9 mouse cellular contexts compared by ENCODE assay signal in the genomic region with DNA sequence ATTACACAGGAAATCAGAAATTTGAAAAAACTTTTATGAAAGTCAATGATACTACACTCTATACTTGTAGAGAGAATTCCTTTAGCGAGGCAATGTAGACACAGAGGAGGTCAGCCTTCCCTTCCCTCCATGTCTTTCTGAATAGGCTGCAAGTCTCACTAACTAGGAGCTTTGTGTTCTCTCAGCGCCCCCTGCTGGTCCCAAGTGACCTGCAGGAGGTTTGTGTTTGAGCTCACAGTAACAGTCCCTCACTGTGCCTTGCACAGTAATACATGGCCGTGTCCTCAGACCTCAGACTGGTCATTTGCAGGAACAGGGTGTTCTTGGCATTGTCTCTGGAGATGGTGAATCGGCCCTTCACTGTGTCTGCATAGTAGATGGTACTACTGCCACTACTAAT.
A peak's percentile ranks its signal among the peaks of the same experiment; 100 is the strongest.
DNase-seq lines count a peak whose midpoint lies in the region; ATAC-seq and TF ChIP-seq lines count a peak whose summit lies in the region.
"Had no signal": no experiment of that assay in that cellular context is flagged by ENCODE, and none has a peak within 500 bp of the region (broad histone marks: within the 10 kb centered on the region; RNA-seq: fewer than 3 reads in every experiment).

No protein-coding gene starts in this region.

- H3K4me2 ChIP-seq in intestine, postnatal 0 days (replicated peaks; ENCODE audit: low read depth), result no peak overlapping the region
- no peak overlapping the region for H3K4me2 ChIP-seq in intestine, embryonic 16.5 days (ENCODE audit: low read depth, low read length)
- no peak overlapping the region for H3K4me2 ChIP-seq in limb, embryonic 11.5 days (ENCODE audit: low read depth, severe bottlenecking)
- no peak overlapping the region for H3K4me2 ChIP-seq in forebrain, postnatal 0 days (ENCODE audit: low read depth)
- no peak overlapping the region for H3K4me2 ChIP-seq in midbrain, embryonic 11.5 days
- H3K4me2 ChIP-seq: neural tube, embryonic 12.5 days had no signal

- 46% methylated on average over 4 of the region's 4 CpGs for WGBS in intestine, postnatal 0 days
- WGBS in intestine, embryonic 16.5 days, result 41% methylated on average over 4 of the region's 4 CpGs
- 50% methylated on average over 4 of the region's 4 CpGs for WGBS in limb, embryonic 11.5 days
- 46% methylated on average over 4 of the region's 4 CpGs for WGBS in forebrain, postnatal 0 days
- 48% methylated on average over 4 of the region's 4 CpGs for WGBS in midbrain, embryonic 11.5 days

- H3K27ac ChIP-seq in intestine, postnatal 0 days (ENCODE audit: low read depth, low read length), result no peak overlapping the region
- no peak overlapping the region for H3K27ac ChIP-seq in intestine, embryonic 16.5 days (ENCODE audit: low read length)
- no peak overlapping the region for H3K27ac ChIP-seq in limb, embryonic 11.5 days (replicated peaks; ENCODE audit: low read depth, low read length)
- no peak overlapping the region for H3K27ac ChIP-seq in forebrain, postnatal 0 days (ENCODE audit: low read depth, low read length)
- H3K27ac ChIP-seq in midbrain, embryonic 11.5 days (ENCODE audit: low read depth, low read length), result no peak overlapping the region
- H3K27ac ChIP-seq: neural tube, embryonic 12.5 days had no signal

- H3K4me1 ChIP-seq in intestine, postnatal 0 days (replicated peaks; ENCODE audit: control insufficient read depth, insufficient read depth, low read length), result no peaks in the 10 kb centered on the region
- H3K4me1 ChIP-seq in intestine, embryonic 16.5 days (ENCODE audit: control insufficient read depth, insufficient read depth, low read length), result no peaks in the 10 kb centered on the region
- H3K4me1 ChIP-seq in limb, embryonic 11.5 days (ENCODE audit: control insufficient read depth, insufficient read depth, low read length), result no peaks in the 10 kb centered on the region
- no peaks in the 10 kb centered on the region for H3K4me1 ChIP-seq in forebrain, postnatal 0 days (ENCODE audit: insufficient read depth)
- no peaks in the 10 kb centered on the region for H3K4me1 ChIP-seq in midbrain, embryonic 11.5 days (ENCODE audit: control insufficient read depth, insufficient read depth, low read length)
- H3K4me1 ChIP-seq: neural tube, embryonic 12.5 days had no signal

- DNase-seq in urinary bladder, postnatal 14 days (ENCODE audit: low spot score), result peak; percentile 7
- no peak for DNase-seq in urinary bladder, adult 2 months (ENCODE audit: low spot score)
- peak; percentile 7 for DNase-seq in c-Kit-positive CD71-positive TER-119-positive erythroid progenitor cells, embryonic 14.5 days (ENCODE audit: low spot score)
- peak; percentile 23 for DNase-seq in limb, embryonic 11.5 days (ENCODE audit: low spot score)
- no peak for DNase-seq in forebrain, postnatal 0 days
- DNase-seq in midbrain, embryonic 11.5 days (ENCODE audit: low spot score, missing footprints), result no peak

- no peak for ATAC-seq in intestine, postnatal 0 days
- no peak for ATAC-seq in intestine, embryonic 16.5 days
- ATAC-seq in limb, embryonic 11.5 days (ENCODE audit: insufficient number of reproducible peaks, low FRiP score, low TSS enrichment, low read depth), result no peak
- ATAC-seq in forebrain, postnatal 0 days, result no peak
- ATAC-seq in midbrain, embryonic 11.5 days (ENCODE audit: low FRiP score), result no peak

- peak; percentile 49 for TF ChIP-seq CTCF in intestine, postnatal 0 days (IDR thresholded peaks at IDR 0.05; ENCODE audit: low read depth)
- TF ChIP-seq CTCF in forebrain, postnatal 0 days (IDR thresholded peaks at IDR 0.05; ENCODE audit: low read depth), result no peak

- H3K27me3 ChIP-seq in intestine, postnatal 0 days (replicated peaks; ENCODE audit: control insufficient read depth, insufficient read depth, low read length), result no peaks in the 10 kb centered on the region
- no peaks in the 10 kb centered on the region for H3K27me3 ChIP-seq in intestine, embryonic 16.5 days (replicated peaks; ENCODE audit: control insufficient read depth, insufficient read depth, low read length)
- H3K27me3 ChIP-seq in limb, embryonic 11.5 days (ENCODE audit: control insufficient read depth, insufficient read depth, low read length), result no peaks in the 10 kb centered on the region
- H3K27me3 ChIP-seq in forebrain, postnatal 0 days (ENCODE audit: insufficient read depth, low read length), result no peaks in the 10 kb centered on the region
- no peaks in the 10 kb centered on the region for H3K27me3 ChIP-seq in midbrain, embryonic 11.5 days (ENCODE audit: control insufficient read depth, insufficient read depth, low read length)
- H3K27me3 ChIP-seq: neural tube, embryonic 12.5 days had no signal

- H3K9ac ChIP-seq in intestine, postnatal 0 days (ENCODE audit: low read depth, low read length), result no peak overlapping the region
- no peak overlapping the region for H3K9ac ChIP-seq in intestine, embryonic 16.5 days (ENCODE audit: low read depth, low read length)
- H3K9ac ChIP-seq in limb, embryonic 11.5 days (ENCODE audit: low read length), result no peak overlapping the region
- H3K9ac ChIP-seq in forebrain, postnatal 0 days, result no peak overlapping the region
- H3K9ac ChIP-seq in midbrain, embryonic 11.5 days (ENCODE audit: low read length), result no peak overlapping the region
- H3K9ac ChIP-seq: neural tube, embryonic 12.5 days had no signal

- H3K36me3 ChIP-seq in intestine, postnatal 0 days (ENCODE audit: control insufficient read depth, insufficient read depth), result no peaks in the 10 kb centered on the region
- H3K36me3 ChIP-seq in intestine, embryonic 16.5 days (ENCODE audit: control insufficient read depth, insufficient read depth, low read length), result no peaks in the 10 kb centered on the region
- H3K36me3 ChIP-seq in limb, embryonic 11.5 days (ENCODE audit: control insufficient read depth, insufficient read depth, low read length), result no peaks in the 10 kb centered on the region
- H3K36me3 ChIP-seq in forebrain, postnatal 0 days (ENCODE audit: insufficient read depth), result no peaks in the 10 kb centered on the region
- H3K36me3 ChIP-seq in midbrain, embryonic 11.5 days (ENCODE audit: control insufficient read depth, insufficient read depth, low read length), result no peaks in the 10 kb centered on the region
- H3K36me3 ChIP-seq: neural tube, embryonic 12.5 days had no signal

- H3K9me3 ChIP-seq in intestine, postnatal 0 days (ENCODE audit: control insufficient read depth), result no peaks in the 10 kb centered on the region
- H3K9me3 ChIP-seq in intestine, embryonic 16.5 days (ENCODE audit: control insufficient read depth, low read length), result no peaks in the 10 kb centered on the region
- H3K9me3 ChIP-seq in limb, embryonic 11.5 days (ENCODE audit: control insufficient read depth, low read length), result peaks cover 3% of the 10 kb centered on the region; the same call in 1 of the 2 replicates
- 0 out of 2 replicates have a peak, but pooled peaks cover 11% of the 10 kb centered on the region for H3K9me3 ChIP-seq in forebrain, postnatal 0 days (ENCODE audit: low read length)
- H3K9me3 ChIP-seq in midbrain, embryonic 11.5 days (ENCODE audit: control insufficient read depth, low read length), result no peaks in the 10 kb centered on the region; the same call in 1 of the 2 replicates

- H3K4me3 ChIP-seq in intestine, postnatal 0 days (ENCODE audit: low read depth, low read length), result no peak overlapping the region
- H3K4me3 ChIP-seq in intestine, embryonic 16.5 days (ENCODE audit: low read length), result no peak overlapping the region
- no peak overlapping the region for H3K4me3 ChIP-seq in limb, embryonic 11.5 days (ENCODE audit: low read depth, low read length)
- H3K4me3 ChIP-seq in forebrain, postnatal 0 days (ENCODE audit: low read depth, low read length), result no peak overlapping the region
- H3K4me3 ChIP-seq in midbrain, embryonic 11.5 days (ENCODE audit: low read depth, low read length), result no peak overlapping the region
- H3K4me3 ChIP-seq: neural tube, embryonic 12.5 days had no signal

Comparison
In these comparisons a context has a peak if more than half of its experiments do, and no peak if none do; other contexts are left out.
1. DNase-seq: peak in urinary bladder, postnatal 14 days (single experiment), c-Kit-positive CD71-positive TER-119-positive erythroid progenitor cells, embryonic 14.5 days (single experiment) and limb, embryonic 11.5 days (single experiment); none in urinary bladder, adult 2 months (single experiment), forebrain, postnatal 0 days (single experiment) and midbrain, embryonic 11.5 days (single experiment).